Mouse (Mus musculus): ENCODE data around the gene Hmgn2. TPM values are rescaled to one million over a fixed set of nuclear protein-coding genes. Genes with fewer than 3 reads are reported as not detected.
A peak's percentile ranks its signal among the peaks of the same experiment; 100 is the strongest.

The Hmgn2 gene
- polyA plus RNA-seq, 1 experiment from 2014 or later: 3,245 TPM

GRCm38 (mm10) chr4:133940386-133941260, 27.8 kb downstream of the Hmgn2 start:
- 60% methylated on average over 13 of the region's 13 CpGs for WGBS
- no peak overlapping the region for H3K9ac ChIP-seq (ENCODE audit: low read depth, low read length)
- H3K4me3 ChIP-seq (ENCODE audit: low read length): no peak overlapping the region
- no peaks in the 10 kb centered on the region for H3K9me3 ChIP-seq (ENCODE audit: control insufficient read depth, low read length)
- no peak for ATAC-seq (ENCODE audit: low FRiP score, low TSS enrichment)
- no peak overlapping the region for H3K4me2 ChIP-seq (replicated peaks; ENCODE audit: low read depth, low read length)
- no peak overlapping the region for H3K27ac ChIP-seq (ENCODE audit: low read depth, low read length)
- H3K27me3 ChIP-seq (ENCODE audit: control insufficient read depth, insufficient read depth, low read length): no peaks in the 10 kb centered on the region
- no peaks in the 10 kb centered on the region for H3K36me3 ChIP-seq (ENCODE audit: control insufficient read depth, insufficient read depth, low read length)
- H3K4me1 ChIP-seq (ENCODE audit: control insufficient read depth, insufficient read depth, low read length): no peaks in the 10 kb centered on the region

GRCm38 (mm10) chr4:133938077-133938476, 30.4 kb downstream of the Hmgn2 start:
- Histone ChIP-seq H3K9me3 (ENCODE audit: control insufficient read depth, low read length) (no peaks in the 10 kb centered on the region), H3K4me2 (replicated peaks; ENCODE audit: low read depth, low read length) (no peak overlapping the region), H3K27ac (ENCODE audit: low read depth, low read length) (no peak overlapping the region), H3K4me1 (ENCODE audit: control insufficient read depth, insufficient read depth, low read length) (no peaks in the 10 kb centered on the region), H3K36me3 (ENCODE audit: control insufficient read depth, insufficient read depth, low read length) (no peaks in the 10 kb centered on the region), H3K4me3 (ENCODE audit: low read length) (no peak overlapping the region), H3K9ac (ENCODE audit: low read depth, low read length) (no peak overlapping the region), H3K27me3 (ENCODE audit: control insufficient read depth, insufficient read depth, low read length) (no peaks in the 10 kb centered on the region)
- ATAC-seq (ENCODE audit: low FRiP score, low TSS enrichment): no peak
- WGBS: 59% methylated on average over 2 of the region's 2 CpGs

DNA sequence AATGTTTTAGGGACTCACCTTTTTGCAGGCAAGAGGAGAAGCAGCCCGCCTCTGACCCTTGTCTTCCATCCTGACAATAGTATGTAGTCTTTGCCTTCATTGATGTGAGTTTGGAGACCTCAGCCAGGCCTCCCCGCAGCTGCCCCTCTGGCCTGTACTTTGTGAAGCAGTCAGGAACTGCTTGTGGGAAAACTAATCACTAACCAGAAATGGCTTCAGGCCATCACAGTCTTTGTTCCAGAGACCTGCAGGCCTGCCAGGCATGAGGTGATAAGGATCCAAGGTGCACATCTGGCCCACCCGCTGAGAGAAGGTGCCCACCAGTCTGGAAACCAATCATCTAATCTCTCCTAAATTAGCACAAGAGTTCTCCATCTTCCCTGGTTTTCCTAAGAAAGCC, 36.7 kb downstream of the Hmgn2 start:
- Histone ChIP-seq H3K27ac (ENCODE audit: low read depth, low read length) (no peak overlapping the region), H3K4me3 (ENCODE audit: low read length) (no peak overlapping the region), H3K9ac (ENCODE audit: low read depth, low read length) (no peak overlapping the region), H3K27me3 (ENCODE audit: control insufficient read depth, insufficient read depth, low read length) (no peaks in the 10 kb centered on the region), H3K4me2 (replicated peaks; ENCODE audit: low read depth, low read length) (no peak overlapping the region), H3K4me1 (ENCODE audit: control insufficient read depth, insufficient read depth, low read length) (peaks cover 4% of the 10 kb centered on the region; the same call in 1 of the 2 replicates), H3K36me3 (ENCODE audit: control insufficient read depth, insufficient read depth, low read length) (no peaks in the 10 kb centered on the region), H3K9me3 (ENCODE audit: control insufficient read depth, low read length) (no peaks in the 10 kb centered on the region)
- WGBS: 63% methylated on average over 3 of the region's 3 CpGs
- ATAC-seq (ENCODE audit: low FRiP score, low TSS enrichment): no peak

DNA sequence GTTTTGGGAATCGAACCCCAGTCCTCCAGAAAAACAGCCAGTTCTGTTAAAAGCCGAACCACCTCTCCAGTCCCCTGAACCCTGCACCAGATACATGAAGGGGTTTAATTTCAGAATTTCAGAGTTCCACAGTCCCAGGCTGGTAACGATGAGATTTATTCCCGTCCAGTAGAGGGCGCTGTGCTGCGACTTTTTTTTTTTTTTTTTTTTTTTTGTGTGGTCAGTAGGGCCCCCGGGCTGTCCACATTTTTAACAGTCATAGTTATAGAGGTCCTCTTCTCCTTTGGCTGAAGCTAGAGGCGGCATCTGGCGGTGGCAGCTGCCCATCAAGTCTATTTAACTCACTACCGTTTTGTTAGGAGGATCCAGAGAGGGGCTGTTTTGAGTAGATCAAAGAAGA, 37.1 kb downstream of the Hmgn2 start:
- no peaks in the 10 kb centered on the region for H3K27me3 ChIP-seq (ENCODE audit: control insufficient read depth, insufficient read depth, low read length)
- H3K4me1 ChIP-seq (ENCODE audit: control insufficient read depth, insufficient read depth, low read length): peaks cover 4% of the 10 kb centered on the region; the same call in 1 of the 2 replicates
- H3K36me3 ChIP-seq (ENCODE audit: control insufficient read depth, insufficient read depth, low read length): no peaks in the 10 kb centered on the region
- 17% methylated on average over 10 of the region's 10 CpGs for WGBS
- ATAC-seq (ENCODE audit: low FRiP score, low TSS enrichment): no peak
- no peak overlapping the region for H3K27ac ChIP-seq (ENCODE audit: low read depth, low read length)
- no peak overlapping the region for H3K4me3 ChIP-seq (ENCODE audit: low read length)
- no peaks in the 10 kb centered on the region for H3K9me3 ChIP-seq (ENCODE audit: control insufficient read depth, low read length)
- H3K9ac ChIP-seq (ENCODE audit: low read depth, low read length): no peak overlapping the region
- no peak overlapping the region for H3K4me2 ChIP-seq (replicated peaks; ENCODE audit: low read depth, low read length)

- H3K36me3 ChIP-seq (ENCODE audit: control insufficient read depth, insufficient read depth, low read length): no peaks in the 10 kb centered on the region
- no peaks in the 10 kb centered on the region for H3K27me3 ChIP-seq (ENCODE audit: control insufficient read depth, insufficient read depth, low read length)
- H3K27ac ChIP-seq (ENCODE audit: low read depth, low read length): peak overlapping the region; percentile 31; the same call in 1 of the 2 replicates
- 0 out of 2 replicates have a peak overlapping the region, but pooled peaks have one; percentile 2 for H3K4me2 ChIP-seq (replicated peaks; ENCODE audit: low read depth, low read length)
- 18% methylated on average over 7 of the region's 7 CpGs for WGBS
- H3K9me3 ChIP-seq (ENCODE audit: control insufficient read depth, low read length): no peaks in the 10 kb centered on the region
- H3K4me3 ChIP-seq (ENCODE audit: low read length): no peak overlapping the region
- ATAC-seq (ENCODE audit: low FRiP score, low TSS enrichment): peak; percentile 49; the same call in 1 of the 2 replicates
- no peak overlapping the region; the same call in 1 of the 2 replicates for H3K9ac ChIP-seq (ENCODE audit: low read depth, low read length)
- H3K4me1 ChIP-seq (ENCODE audit: control insufficient read depth, insufficient read depth, low read length): peaks cover 4% of the 10 kb centered on the region; the same call in 1 of the 2 replicates
These were observed 39.2 kb downstream of the Hmgn2 start for GRCm38 (mm10) chr4:133929278-133929670.

DNA sequence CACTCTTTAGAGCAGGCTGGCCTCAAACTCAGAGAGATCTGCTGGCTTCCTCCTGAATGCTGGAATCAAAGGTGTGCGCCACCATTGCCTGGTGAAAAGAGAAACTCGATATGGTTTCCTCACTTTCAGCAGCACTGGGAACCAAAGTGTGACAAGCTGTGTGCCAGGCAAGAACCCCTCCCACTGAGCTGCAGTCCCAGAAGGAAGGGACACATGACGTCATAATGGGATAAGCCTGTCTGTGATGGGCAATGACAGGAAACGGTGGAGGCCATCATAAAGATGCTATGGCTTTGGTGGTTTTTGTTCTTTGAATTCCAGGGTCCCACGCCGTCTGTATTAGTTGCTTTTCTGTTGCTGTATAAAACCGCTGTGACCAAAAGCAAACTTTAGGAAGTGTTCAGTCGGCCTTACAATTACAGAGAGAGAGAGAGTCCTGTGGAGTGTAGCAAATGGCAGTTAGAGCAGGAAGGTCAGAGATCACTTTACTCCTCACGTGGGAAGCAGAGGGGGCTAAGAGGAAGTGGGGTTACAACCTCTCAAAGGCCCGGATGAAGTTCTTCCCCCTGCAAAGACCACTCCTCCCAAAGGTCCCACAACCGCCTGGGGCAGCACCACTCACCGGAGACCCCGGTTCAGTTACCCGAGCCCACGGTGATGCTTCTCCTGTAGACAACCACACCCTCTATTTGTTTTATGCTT, 39.7 kb downstream of the Hmgn2 start:
- no peaks in the 10 kb centered on the region for H3K9me3 ChIP-seq (ENCODE audit: control insufficient read depth, low read length)
- H3K36me3 ChIP-seq (ENCODE audit: control insufficient read depth, insufficient read depth, low read length): no peaks in the 10 kb centered on the region
- ATAC-seq (ENCODE audit: low FRiP score, low TSS enrichment): no peak
- H3K27ac ChIP-seq (ENCODE audit: low read depth, low read length): peak overlapping the region; percentile 31; the same call in 1 of the 2 replicates
- WGBS: 27% methylated on average over 15 of the region's 15 CpGs
- 0 out of 2 replicates have a peak overlapping the region, but pooled peaks have one; percentile 2 for H3K4me2 ChIP-seq (replicated peaks; ENCODE audit: low read depth, low read length)
- no peak overlapping the region for H3K4me3 ChIP-seq (ENCODE audit: low read length)
- H3K4me1 ChIP-seq (ENCODE audit: control insufficient read depth, insufficient read depth, low read length): peaks cover 4% of the 10 kb centered on the region; the same call in 1 of the 2 replicates
- H3K27me3 ChIP-seq (ENCODE audit: control insufficient read depth, insufficient read depth, low read length): no peaks in the 10 kb centered on the region
- no peak overlapping the region; the same call in 1 of the 2 replicates for H3K9ac ChIP-seq (ENCODE audit: low read depth, low read length)

DNA sequence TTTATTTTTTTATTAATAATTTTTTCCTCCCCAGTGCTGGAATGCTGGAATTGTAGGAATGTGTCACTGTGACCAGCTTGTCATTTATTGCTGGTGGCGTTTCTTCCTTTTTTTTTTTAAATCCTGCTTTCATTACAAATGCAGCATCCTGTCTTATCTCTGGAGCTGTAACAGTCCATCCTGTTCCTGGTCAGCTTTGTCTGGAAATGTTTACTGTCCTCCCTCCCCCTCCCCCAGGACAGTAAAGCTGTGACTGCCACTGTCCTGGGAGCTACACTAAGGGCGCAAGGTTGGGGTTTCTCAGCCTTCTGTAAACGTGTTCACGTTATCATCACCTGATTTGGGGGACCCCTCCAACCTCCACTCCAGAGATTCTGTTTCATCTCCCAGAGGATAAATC, 43.2 kb downstream of the Hmgn2 start:
- Histone ChIP-seq H3K4me1 (ENCODE audit: control insufficient read depth, insufficient read depth, low read length) (peaks cover 4% of the 10 kb centered on the region; the same call in 1 of the 2 replicates), H3K36me3 (ENCODE audit: control insufficient read depth, insufficient read depth, low read length) (no peaks in the 10 kb centered on the region), H3K4me3 (ENCODE audit: low read length) (no peak overlapping the region), H3K9me3 (ENCODE audit: control insufficient read depth, low read length) (no peaks in the 10 kb centered on the region), H3K4me2 (replicated peaks; ENCODE audit: low read depth, low read length) (no peak overlapping the region), H3K9ac (ENCODE audit: low read depth, low read length) (no peak overlapping the region), H3K27ac (ENCODE audit: low read depth, low read length) (no peak overlapping the region), H3K27me3 (ENCODE audit: control insufficient read depth, insufficient read depth, low read length) (no peaks in the 10 kb centered on the region)
- ATAC-seq (ENCODE audit: low FRiP score, low TSS enrichment): no peak
- 75% methylated on average over 4 of the region's 4 CpGs for WGBS

DNA sequence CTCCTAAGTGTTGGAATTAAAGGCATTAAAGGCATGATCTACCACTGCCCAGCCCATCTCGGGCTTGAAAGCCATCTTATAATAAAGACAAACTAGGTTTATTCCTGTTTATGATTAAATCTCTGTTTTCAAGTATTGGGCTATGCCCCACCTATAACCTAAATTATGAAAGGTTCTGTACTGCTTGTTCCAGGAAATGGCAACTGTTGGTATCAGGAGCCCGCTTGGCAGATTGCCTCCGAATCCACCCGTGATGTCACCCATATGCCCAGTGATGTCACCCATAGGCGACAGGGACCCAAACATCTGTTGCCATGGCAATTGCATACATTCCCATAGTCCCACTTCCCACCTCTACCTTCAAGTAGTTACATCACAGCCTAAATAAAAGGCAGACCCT, 44.7 kb downstream of the Hmgn2 start:
- WGBS: 88% methylated on average over 5 of the region's 5 CpGs

More for the DNA sequence above, 44.7 kb downstream of the Hmgn2 start:
- Histone ChIP-seq H3K27me3 (ENCODE audit: control insufficient read depth, insufficient read depth, low read length) (no peaks in the 10 kb centered on the region), H3K27ac (ENCODE audit: low read depth, low read length) (no peak overlapping the region), H3K9me3 (ENCODE audit: control insufficient read depth, low read length) (no peaks in the 10 kb centered on the region), H3K4me3 (ENCODE audit: low read length) (no peak overlapping the region), H3K4me1 (ENCODE audit: control insufficient read depth, insufficient read depth, low read length) (peaks cover 2% of the 10 kb centered on the region; the same call in 1 of the 2 replicates), H3K36me3 (ENCODE audit: control insufficient read depth, insufficient read depth, low read length) (no peaks in the 10 kb centered on the region), H3K9ac (ENCODE audit: low read depth, low read length) (no peak overlapping the region), H3K4me2 (replicated peaks; ENCODE audit: low read depth, low read length) (no peak overlapping the region)
- ATAC-seq (ENCODE audit: low FRiP score, low TSS enrichment): no peak

All from kidney, embryonic 14.5 days (tissue).